In genomic region chr4:3063966-3064365, GRCm38 (mm10) we compare ENCODE assay signal across 26 mouse cellular contexts.
DNase-seq lines count a peak whose midpoint lies in the region; ATAC-seq and TF ChIP-seq lines count a peak whose summit lies in the region.
"Had no signal": no experiment of that assay in that cellular context is flagged by ENCODE, and none has a peak within 500 bp of the region (broad histone marks: within the 10 kb centered on the region; RNA-seq: fewer than 3 reads in every experiment).

No protein-coding gene starts in this region.

- H3K9ac ChIP-seq in forebrain, embryonic 11.5 days (ENCODE audit: low read length): no peak overlapping the region
- H3K9ac ChIP-seq in forebrain, postnatal 0 days: no peak overlapping the region
- H3K9ac ChIP-seq: embryonic facial prominence, embryonic 13.5 days; intestine, embryonic 15.5 days; liver, embryonic 12.5 days; midbrain, embryonic 12.5 days; stomach, embryonic 15.5 days had no signal

- no peak overlapping the region for H3K27ac ChIP-seq in forebrain, embryonic 11.5 days (ENCODE audit: low read depth, low read length)
- no peak overlapping the region for H3K27ac ChIP-seq in forebrain, postnatal 0 days (ENCODE audit: low read depth, low read length)
- H3K27ac ChIP-seq: embryonic facial prominence, embryonic 13.5 days; forebrain, embryonic 10.5 days; hindbrain, postnatal 0 days; intestine, embryonic 15.5 days; liver, embryonic 12.5 days; midbrain, embryonic 12.5 days; stomach, embryonic 15.5 days had no signal

- no peak overlapping the region for H3K4me3 ChIP-seq in forebrain, embryonic 11.5 days (ENCODE audit: low read depth, low read length)
- H3K4me3 ChIP-seq in forebrain, postnatal 0 days (ENCODE audit: low read depth, low read length): no peak overlapping the region
- H3K4me3 ChIP-seq in megakaryocyte, embryonic 14.5 days (replicated peaks): peak overlapping the region; percentile 62
- H3K4me3 ChIP-seq: embryonic facial prominence, embryonic 13.5 days; forebrain, embryonic 10.5 days; intestine, embryonic 15.5 days; liver, embryonic 12.5 days; midbrain, embryonic 12.5 days; stomach, embryonic 15.5 days had no signal

- no peak overlapping the region for H3K4me2 ChIP-seq in forebrain, embryonic 11.5 days (ENCODE audit: low read depth, low read length, severe bottlenecking)
- H3K4me2 ChIP-seq in forebrain, postnatal 0 days (ENCODE audit: low read depth): no peak overlapping the region
- H3K4me2 ChIP-seq: embryonic facial prominence, embryonic 13.5 days; intestine, embryonic 15.5 days; liver, embryonic 12.5 days; midbrain, embryonic 12.5 days; stomach, embryonic 15.5 days had no signal

- H3K36me3 ChIP-seq in forebrain, embryonic 11.5 days (ENCODE audit: control insufficient read depth, insufficient read depth, low read length): no peaks in the 10 kb centered on the region; the same call in 1 of the 2 replicates
- H3K36me3 ChIP-seq in forebrain, postnatal 0 days (ENCODE audit: insufficient read depth): no peaks in the 10 kb centered on the region
- no peaks in the 10 kb centered on the region for H3K36me3 ChIP-seq in megakaryocyte, embryonic 14.5 days (replicated peaks; ENCODE audit: low read length)
- H3K36me3 ChIP-seq: embryonic facial prominence, embryonic 13.5 days; forebrain, embryonic 10.5 days; intestine, embryonic 15.5 days; liver, embryonic 12.5 days; midbrain, embryonic 12.5 days; stomach, embryonic 15.5 days had no signal

- peak; percentile 41 for DNase-seq in forebrain, embryonic 11.5 days (ENCODE audit: low spot score)
- no peak for DNase-seq in forebrain, postnatal 0 days
- peak; percentile 1 for DNase-seq in kidney, adult 18-20 months
- DNase-seq in kidney, adult 9 months: no peak
- peak; percentile 17 for DNase-seq in urinary bladder, adult 2 months (ENCODE audit: low spot score)
- no peak for DNase-seq in urinary bladder, postnatal 36 days (ENCODE audit: low spot score in 2 of 2)
- DNase-seq: adrenal gland, postnatal 14 days; cerebellum, adult 11 months; cerebellum, postnatal 10 days; gastrocnemius, postnatal 14 days; heart, postnatal 14 days; kidney, adult 8-10 months; right cerebral cortex, postnatal 25 days; thymus, postnatal 4 days had no signal

- ATAC-seq in forebrain, embryonic 11.5 days (replicated peaks; ENCODE audit: low FRiP score): no peak
- ATAC-seq in forebrain, postnatal 0 days: no peak
- no peak for ATAC-seq in megakaryocyte, adult 5-6 weeks (ENCODE audit: poor library complexity, severe bottlenecking)
- ATAC-seq: forebrain, embryonic 16.5 days; hindbrain, postnatal 0 days; intestine, embryonic 15.5 days; liver, embryonic 12.5 days; lung, postnatal 0 days; Patski had no signal

- no peak for TF ChIP-seq CTCF in forebrain, postnatal 0 days (IDR thresholded peaks at IDR 0.05; ENCODE audit: low read depth)

- WGBS in forebrain, embryonic 11.5 days: 58% methylated on average over 3 of the region's 3 CpGs
- 45% methylated on average over 3 of the region's 3 CpGs for WGBS in forebrain, postnatal 0 days

- H3K9me3 ChIP-seq in forebrain, embryonic 11.5 days (ENCODE audit: control insufficient read depth, low read length): peaks cover 82% of the 10 kb centered on the region
- H3K9me3 ChIP-seq in forebrain, postnatal 0 days (ENCODE audit: low read length): peaks cover 83% of the 10 kb centered on the region
- peaks cover 87% of the 10 kb centered on the region for H3K9me3 ChIP-seq in megakaryocyte, embryonic 14.5 days

- no peaks in the 10 kb centered on the region for H3K4me1 ChIP-seq in forebrain, embryonic 11.5 days (replicated peaks; ENCODE audit: control insufficient read depth, insufficient read depth, low read length)
- no peaks in the 10 kb centered on the region for H3K4me1 ChIP-seq in forebrain, postnatal 0 days (ENCODE audit: insufficient read depth)
- peaks cover 2% of the 10 kb centered on the region; the same call in 1 of the 2 replicates for H3K4me1 ChIP-seq in megakaryocyte, embryonic 14.5 days
- H3K4me1 ChIP-seq: embryonic facial prominence, embryonic 13.5 days; forebrain, embryonic 10.5 days; intestine, embryonic 15.5 days; liver, embryonic 12.5 days; midbrain, embryonic 12.5 days; stomach, embryonic 15.5 days had no signal

- no peaks in the 10 kb centered on the region for H3K27me3 ChIP-seq in forebrain, embryonic 11.5 days (ENCODE audit: control insufficient read depth, insufficient read depth, low read length)
- no peaks in the 10 kb centered on the region for H3K27me3 ChIP-seq in forebrain, postnatal 0 days (ENCODE audit: insufficient read depth, low read length)
- H3K27me3 ChIP-seq in megakaryocyte, embryonic 14.5 days (replicated peaks): no peaks in the 10 kb centered on the region
- H3K27me3 ChIP-seq: embryonic facial prominence, embryonic 13.5 days; intestine, embryonic 15.5 days; liver, embryonic 12.5 days; midbrain, embryonic 12.5 days; Patski; stomach, embryonic 15.5 days had no signal

Comparison
In these comparisons a context has a peak if more than half of its experiments do, and no peak if none do; other contexts are left out.
1. DNase-seq: peak in forebrain, embryonic 11.5 days (single experiment), kidney, adult 18-20 months (single experiment) and urinary bladder, adult 2 months (single experiment); none in forebrain, postnatal 0 days (single experiment), kidney, adult 9 months (single experiment) and urinary bladder, postnatal 36 days (0 of 2).